24 mouse cellular contexts compared by ENCODE assay signal in the genomic region with DNA sequence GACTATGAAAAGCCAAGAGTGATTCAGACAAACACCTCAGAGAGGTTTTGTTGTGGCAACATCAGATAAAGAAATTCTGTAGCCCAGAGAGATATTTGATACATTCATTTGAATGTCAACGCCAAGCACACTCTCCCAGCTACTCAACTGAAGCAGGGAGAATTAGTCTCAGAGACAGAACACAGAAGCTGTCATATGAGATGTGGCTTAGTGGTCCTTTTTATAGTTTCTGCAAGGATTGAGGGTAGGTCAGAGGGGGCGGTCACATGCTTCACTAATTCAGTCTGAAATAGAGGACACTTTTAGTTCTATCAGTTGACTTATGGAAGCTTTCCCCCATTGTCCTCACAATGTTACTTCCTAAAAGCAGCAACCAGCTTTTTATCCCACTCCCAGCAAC.
DNase-seq lines count a peak whose midpoint lies in the region; ATAC-seq and TF ChIP-seq lines count a peak whose summit lies in the region.
"Had no signal": no experiment of that assay in that cellular context is flagged by ENCODE, and none has a peak within 500 bp of the region (broad histone marks: within the 10 kb centered on the region; RNA-seq: fewer than 3 reads in every experiment).

No protein-coding gene starts in this region.

- 42% methylated on average over 2 of the region's 2 CpGs for WGBS in kidney, embryonic 14.5 days
- WGBS in kidney, postnatal 0 days = 53% methylated on average over 2 of the region's 2 CpGs
- 27% methylated on average over 2 of the region's 2 CpGs for WGBS in midbrain, embryonic 11.5 days
- 21% methylated on average over 2 of the region's 2 CpGs for WGBS in midbrain, embryonic 16.5 days

- H3K9ac ChIP-seq in kidney, embryonic 14.5 days (ENCODE audit: low read depth, low read length) = no peak overlapping the region
- H3K9ac ChIP-seq in kidney, postnatal 0 days (ENCODE audit: low read depth, low read length) = no peak overlapping the region
- no peak overlapping the region for H3K9ac ChIP-seq in midbrain, embryonic 11.5 days (ENCODE audit: low read length)
- no peak overlapping the region for H3K9ac ChIP-seq in midbrain, embryonic 16.5 days (ENCODE audit: low read depth, low read length)
- H3K9ac ChIP-seq: embryonic facial prominence, embryonic 13.5 days; forebrain, postnatal 0 days; hindbrain, embryonic 14.5 days had no signal

- no peak for TF ChIP-seq CTCF in kidney, postnatal 0 days (IDR thresholded peaks at IDR 0.05; ENCODE audit: low read depth)

- H3K36me3 ChIP-seq in kidney, embryonic 14.5 days (ENCODE audit: control insufficient read depth, insufficient read depth, low read length) = no peaks in the 10 kb centered on the region
- no peaks in the 10 kb centered on the region for H3K36me3 ChIP-seq in kidney, postnatal 0 days (ENCODE audit: insufficient read depth, low read length)
- no peaks in the 10 kb centered on the region for H3K36me3 ChIP-seq in midbrain, embryonic 11.5 days (ENCODE audit: control insufficient read depth, insufficient read depth, low read length)
- no peaks in the 10 kb centered on the region for H3K36me3 ChIP-seq in midbrain, embryonic 16.5 days (ENCODE audit: control insufficient read depth, insufficient read depth, low read length)
- H3K36me3 ChIP-seq: embryonic facial prominence, embryonic 13.5 days had no signal

- no peak overlapping the region for H3K27ac ChIP-seq in kidney, embryonic 14.5 days (ENCODE audit: low read depth, low read length)
- H3K27ac ChIP-seq in kidney, postnatal 0 days = no peak overlapping the region
- H3K27ac ChIP-seq in midbrain, embryonic 11.5 days (ENCODE audit: low read depth, low read length) = no peak overlapping the region
- no peak overlapping the region for H3K27ac ChIP-seq in midbrain, embryonic 16.5 days (ENCODE audit: low read length)
- H3K27ac ChIP-seq: embryonic facial prominence, embryonic 13.5 days; gastrocnemius, adult 2 months; hindbrain, embryonic 14.5 days; hindbrain, postnatal 0 days had no signal

- no peaks in the 10 kb centered on the region for H3K27me3 ChIP-seq in kidney, embryonic 14.5 days (ENCODE audit: control insufficient read depth, insufficient read depth, low read length)
- H3K27me3 ChIP-seq in kidney, postnatal 0 days (ENCODE audit: insufficient read depth, low read length) = no peaks in the 10 kb centered on the region
- no peaks in the 10 kb centered on the region for H3K27me3 ChIP-seq in midbrain, embryonic 11.5 days (ENCODE audit: control insufficient read depth, insufficient read depth, low read length)
- H3K27me3 ChIP-seq in midbrain, embryonic 16.5 days (ENCODE audit: control insufficient read depth, insufficient read depth, low read depth, low read length) = no peaks in the 10 kb centered on the region
- H3K27me3 ChIP-seq: embryonic facial prominence, embryonic 13.5 days had no signal

- no peak overlapping the region for H3K4me2 ChIP-seq in kidney, embryonic 14.5 days (replicated peaks; ENCODE audit: low read depth, low read length)
- no peak overlapping the region for H3K4me2 ChIP-seq in kidney, postnatal 0 days (ENCODE audit: low read length)
- no peak overlapping the region for H3K4me2 ChIP-seq in midbrain, embryonic 11.5 days
- no peak overlapping the region for H3K4me2 ChIP-seq in midbrain, embryonic 16.5 days (ENCODE audit: low read length)
- H3K4me2 ChIP-seq: embryonic facial prominence, embryonic 13.5 days; heart, embryonic 11.5 days; hindbrain, embryonic 14.5 days had no signal

- H3K4me1 ChIP-seq in kidney, embryonic 14.5 days (ENCODE audit: control insufficient read depth, insufficient read depth, low read length) = no peaks in the 10 kb centered on the region
- H3K4me1 ChIP-seq in kidney, postnatal 0 days (replicated peaks; ENCODE audit: insufficient read depth, low read length) = no peaks in the 10 kb centered on the region
- peaks cover 6% of the 10 kb centered on the region; the same call in 1 of the 2 replicates for H3K4me1 ChIP-seq in midbrain, embryonic 11.5 days (ENCODE audit: control insufficient read depth, insufficient read depth, low read length)
- H3K4me1 ChIP-seq in midbrain, embryonic 16.5 days (ENCODE audit: control insufficient read depth, insufficient read depth, low read length) = no peaks in the 10 kb centered on the region
- H3K4me1 ChIP-seq: embryonic facial prominence, embryonic 13.5 days had no signal

- ATAC-seq in kidney, embryonic 14.5 days (ENCODE audit: low FRiP score, low TSS enrichment) = peak; percentile 85; the same call in 1 of the 2 replicates
- no peak for ATAC-seq in kidney, postnatal 0 days (replicated peaks; ENCODE audit: low FRiP score, low read depth)
- ATAC-seq in midbrain, embryonic 11.5 days (ENCODE audit: low FRiP score) = peak; percentile 78
- ATAC-seq in midbrain, embryonic 16.5 days = no peak
- ATAC-seq: activated CD4-positive, CD25-positive, alpha-beta regulatory T cell, adult 4 months; forebrain, embryonic 14.5 days; forebrain, postnatal 0 days; hindbrain, postnatal 0 days had no signal

- H3K4me3 ChIP-seq in kidney, embryonic 14.5 days (ENCODE audit: low read length) = no peak overlapping the region
- no peak overlapping the region for H3K4me3 ChIP-seq in kidney, postnatal 0 days (replicated peaks; ENCODE audit: low read depth, low read length)
- no peak overlapping the region for H3K4me3 ChIP-seq in midbrain, embryonic 11.5 days (ENCODE audit: low read depth, low read length)
- no peak overlapping the region for H3K4me3 ChIP-seq in midbrain, embryonic 16.5 days (ENCODE audit: low read depth, low read length)
- H3K4me3 ChIP-seq: embryonic facial prominence, embryonic 13.5 days; gastrocnemius, adult 2 months had no signal

- peak; percentile 9 for DNase-seq in embryo, embryonic 10.5 days (ENCODE audit: low spot score)
- DNase-seq in embryo, embryonic 10 days (ENCODE audit: low spot score) = no peak
- DNase-seq in kidney, adult 11 months = no peak
- peak; percentile 70 for DNase-seq in kidney, postnatal 0 days (ENCODE audit: low spot score)
- no peak for DNase-seq in kidney, adult 8-10 months
- DNase-seq in midbrain, embryonic 11.5 days (ENCODE audit: low spot score, missing footprints) = peak; percentile 82
- DNase-seq: adrenal gland, adult 8-10 months; adrenal gland, postnatal 25 days; cerebellum, adult 11-12 months; cerebellum, adult 8-10 months; cerebellum, postnatal 10 days; cerebellum, postnatal 36 days; forebrain, postnatal 0 days; gastrocnemius, adult 2 months; gastrocnemius, postnatal 14 days; heart, adult 11 months had no signal

- H3K9me3 ChIP-seq in kidney, embryonic 14.5 days (ENCODE audit: control insufficient read depth, low read length) = no peaks in the 10 kb centered on the region
- H3K9me3 ChIP-seq in kidney, postnatal 0 days (replicated peaks; ENCODE audit: low read length) = no peaks in the 10 kb centered on the region
- no peaks in the 10 kb centered on the region for H3K9me3 ChIP-seq in midbrain, embryonic 11.5 days (ENCODE audit: control insufficient read depth, low read length)
- H3K9me3 ChIP-seq in midbrain, embryonic 16.5 days (replicated peaks; ENCODE audit: control insufficient read depth, low read length, poor library complexity, severe bottlenecking) = no peaks in the 10 kb centered on the region
- H3K9me3 ChIP-seq: embryonic facial prominence, embryonic 13.5 days had no signal

Comparison
In these comparisons a context has a peak if more than half of its experiments do, and no peak if none do; other contexts are left out.
1. DNase-seq: peak in embryo, embryonic 10.5 days (single experiment), kidney, postnatal 0 days (single experiment) and midbrain, embryonic 11.5 days (single experiment); none in embryo, embryonic 10 days (single experiment), kidney, adult 11 months (single experiment) and kidney, adult 8-10 months (0 of 2).
2. ATAC-seq: peak in kidney, embryonic 14.5 days (single experiment) and midbrain, embryonic 11.5 days (single experiment); none in kidney, postnatal 0 days (single experiment) and midbrain, embryonic 16.5 days (single experiment).